Mouse (Mus musculus) fibroblast of lung, adult 2 months (primary cell): ENCODE measurements around the gene Upk3b.
A peak's percentile ranks its signal among the peaks of the same experiment; 100 is the strongest.

Experiments used
- DNase-seq: peaks from one replicate; pipeline ENCODE4 v3.0.0-alpha.2; 2011; ENCODE audit warnings: low read depth

Upk3b gene

GRCm38 (mm10) chr5:136075076-136075475 is 36.8 kb downstream of the Upk3b start:
- DNase-seq, result no peak

DNA sequence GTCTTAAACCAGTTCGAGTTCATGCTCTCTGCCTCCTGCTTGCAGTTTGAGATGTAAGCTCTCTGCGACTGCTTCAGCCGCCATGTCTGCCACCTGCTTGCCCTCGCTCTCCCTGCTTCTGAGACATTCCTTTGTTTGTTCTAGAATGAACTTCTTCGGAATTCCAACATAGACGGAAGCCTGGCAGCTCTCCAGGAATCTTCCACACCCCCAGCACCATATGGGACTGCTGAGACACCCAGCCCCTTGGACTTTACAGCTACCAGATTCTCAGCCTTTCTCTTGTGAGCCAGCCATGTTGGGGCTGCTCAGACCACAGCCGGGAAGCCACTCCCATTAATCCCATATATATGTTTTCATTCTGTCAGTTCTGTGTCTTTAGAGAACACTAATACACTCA is 38.0 kb downstream of the Upk3b start:
- DNase-seq, result no peak

DNA sequence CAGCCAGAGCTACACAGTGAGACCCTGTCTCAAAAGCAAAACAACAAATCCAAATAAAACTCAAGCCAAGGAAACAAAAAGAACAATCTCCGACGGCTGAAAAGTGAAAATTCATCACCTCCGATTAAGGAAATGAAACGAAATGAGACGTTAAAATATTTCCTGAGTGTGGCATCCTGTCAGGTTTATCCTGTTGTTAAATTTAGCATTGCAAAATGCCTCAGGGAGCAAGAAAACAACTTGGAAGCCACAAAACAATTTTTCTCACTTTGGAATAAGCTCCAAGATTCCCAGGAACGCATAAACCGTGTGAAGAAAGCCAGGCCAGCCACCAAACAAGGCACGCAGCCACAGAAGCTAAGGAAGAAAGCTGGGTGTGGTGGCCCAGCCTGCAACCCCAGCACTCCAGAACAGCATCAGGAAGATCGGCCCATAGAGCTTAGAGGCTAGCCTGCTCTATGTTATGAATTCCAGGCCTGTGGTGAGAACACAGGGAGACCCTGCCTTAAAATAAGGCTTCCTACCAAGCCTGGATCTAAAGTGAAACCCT is 38.8 kb downstream of the Upk3b start:
- no peak for DNase-seq

GRCm38 (mm10) chr5:136078136-136078535 is 39.8 kb downstream of the Upk3b start:
- DNase-seq, result no peak

GRCm38 (mm10) chr5:136082345-136082744 is 44.0 kb downstream of the Upk3b start:
- DNase-seq, result no peak

DNA sequence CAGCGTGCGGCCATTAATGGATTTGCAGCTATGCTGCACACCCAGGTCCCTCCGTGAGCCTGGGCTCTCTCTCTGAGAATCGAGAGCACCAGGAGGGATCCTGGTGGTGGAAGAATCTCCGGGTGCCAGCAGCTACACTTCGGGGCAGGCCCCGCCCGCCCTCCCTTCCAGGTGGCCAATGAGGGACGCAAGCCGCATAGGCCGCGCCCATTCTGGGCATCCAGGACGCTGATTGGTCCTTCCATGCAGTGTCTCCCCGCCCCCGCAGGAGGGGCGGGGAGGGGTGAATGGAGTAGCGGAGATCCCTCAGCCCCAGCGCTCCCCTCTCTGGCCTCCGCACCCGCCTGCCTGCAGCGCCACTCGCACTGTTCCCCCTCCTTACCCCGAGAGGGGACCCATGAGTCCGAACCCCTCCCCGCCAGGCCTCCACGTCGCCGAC is 45.4 kb downstream of the Upk3b start, which contains the start of gene Rasa4:
Rasa4 (plus strand) TSS at position 248 of the 439 bp plus-strand sequence.
- peak; percentile 80 for DNase-seq

DNA sequence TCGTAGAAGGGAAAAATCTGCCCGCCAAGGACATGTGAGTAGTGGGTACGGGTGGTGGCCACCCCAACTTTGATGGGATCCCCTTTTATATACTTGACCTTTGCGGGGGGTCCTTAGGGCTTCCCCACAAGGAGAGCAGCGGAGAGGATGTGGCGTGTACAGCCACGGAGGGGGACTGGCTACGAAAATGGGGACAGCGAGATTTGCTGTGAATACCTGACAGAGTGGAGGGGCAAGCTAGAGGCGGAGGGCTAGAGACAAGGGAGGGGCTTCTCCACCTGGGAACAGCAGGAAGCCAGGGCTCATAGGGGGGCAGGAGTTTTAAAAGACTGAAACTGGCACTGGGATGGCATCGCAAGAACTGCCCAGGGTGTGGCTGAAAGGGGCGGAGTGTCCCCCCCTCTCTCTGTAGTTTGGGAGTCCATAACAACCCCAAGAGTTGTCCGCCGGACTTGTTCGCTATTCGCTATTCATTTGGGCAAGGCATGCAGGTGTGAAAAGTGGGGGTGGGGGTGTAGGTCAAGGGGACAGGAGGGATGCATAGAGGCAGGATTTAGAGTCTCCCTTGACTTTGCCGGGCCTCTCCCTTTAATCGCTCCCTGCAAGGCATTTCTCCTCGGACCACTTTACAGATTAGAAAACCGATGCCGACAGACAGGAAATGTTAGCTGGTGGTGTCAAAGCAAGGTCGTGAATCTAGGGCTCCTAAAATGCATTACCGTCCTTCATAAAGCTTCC is 46.0 kb downstream of the Upk3b start:
- DNase-seq, result no peak

DNA sequence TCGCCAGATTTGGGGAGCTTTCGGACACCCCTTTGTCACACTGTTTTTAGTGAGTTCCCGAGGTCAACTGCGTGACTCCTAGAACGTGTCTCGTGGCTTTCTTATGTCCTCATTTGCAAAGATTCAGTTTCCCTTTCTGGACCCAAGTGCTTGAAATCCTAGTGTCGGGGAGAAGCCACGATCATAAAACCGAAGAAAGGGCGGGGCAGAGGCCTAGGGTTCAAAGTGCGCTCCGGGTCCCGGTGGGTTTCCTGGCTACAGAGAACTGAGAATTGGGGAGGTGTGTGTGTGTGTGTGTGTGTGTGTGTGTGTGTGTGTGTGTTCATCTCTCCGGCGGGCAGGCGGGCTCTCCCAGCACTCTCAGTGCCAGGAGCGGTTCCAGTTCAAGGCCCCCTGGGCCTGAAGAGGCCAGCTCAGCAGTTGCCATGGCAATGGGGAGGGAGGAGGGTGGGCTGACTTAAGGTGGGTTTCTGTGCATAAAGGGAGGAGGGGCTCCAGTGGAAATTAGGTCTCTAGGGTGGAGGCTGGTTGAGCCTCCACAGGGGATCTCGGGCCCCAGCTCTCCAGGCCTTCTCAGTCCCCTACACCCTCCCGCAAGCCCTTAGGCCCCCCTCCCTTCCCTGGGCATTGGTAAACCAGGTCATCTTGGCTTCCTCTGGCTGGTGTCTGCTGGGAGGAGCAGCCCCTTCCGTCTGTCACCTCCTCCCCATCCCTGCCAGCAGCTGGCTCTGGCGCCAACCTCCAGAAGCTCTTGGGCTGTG is 46.8 kb downstream of the Upk3b start:
- DNase-seq, result no peak

DNA sequence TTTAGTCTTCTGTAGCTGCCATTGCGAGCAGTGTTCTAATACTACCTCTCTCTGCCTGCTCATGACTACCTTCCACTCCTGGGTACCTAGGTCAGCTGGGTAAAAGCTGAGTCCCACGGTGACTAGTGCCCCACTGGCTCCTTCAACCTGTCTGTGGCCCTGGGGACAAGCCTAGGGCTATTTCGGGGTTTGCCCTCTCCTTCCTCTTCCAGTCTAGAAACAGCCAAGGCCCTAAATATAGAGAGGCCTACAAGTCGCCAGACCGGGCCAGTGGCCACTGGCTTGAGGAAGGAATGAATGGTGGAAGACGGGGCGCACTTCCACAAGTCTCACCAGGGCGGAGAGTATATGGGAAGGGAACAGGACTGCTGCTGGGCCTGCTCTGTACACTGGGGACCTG is 48.0 kb downstream of the Upk3b start:
- no peak for DNase-seq

- DNase-seq, result no peak
Observed at GRCm38 (mm10) chr5:136088821-136089575, 50.7 kb downstream of the Upk3b start.

GRCm38 (mm10) chr5:136091927-136092326 is 53.6 kb downstream of the Upk3b start:
- DNase-seq, result no peak

DNA sequence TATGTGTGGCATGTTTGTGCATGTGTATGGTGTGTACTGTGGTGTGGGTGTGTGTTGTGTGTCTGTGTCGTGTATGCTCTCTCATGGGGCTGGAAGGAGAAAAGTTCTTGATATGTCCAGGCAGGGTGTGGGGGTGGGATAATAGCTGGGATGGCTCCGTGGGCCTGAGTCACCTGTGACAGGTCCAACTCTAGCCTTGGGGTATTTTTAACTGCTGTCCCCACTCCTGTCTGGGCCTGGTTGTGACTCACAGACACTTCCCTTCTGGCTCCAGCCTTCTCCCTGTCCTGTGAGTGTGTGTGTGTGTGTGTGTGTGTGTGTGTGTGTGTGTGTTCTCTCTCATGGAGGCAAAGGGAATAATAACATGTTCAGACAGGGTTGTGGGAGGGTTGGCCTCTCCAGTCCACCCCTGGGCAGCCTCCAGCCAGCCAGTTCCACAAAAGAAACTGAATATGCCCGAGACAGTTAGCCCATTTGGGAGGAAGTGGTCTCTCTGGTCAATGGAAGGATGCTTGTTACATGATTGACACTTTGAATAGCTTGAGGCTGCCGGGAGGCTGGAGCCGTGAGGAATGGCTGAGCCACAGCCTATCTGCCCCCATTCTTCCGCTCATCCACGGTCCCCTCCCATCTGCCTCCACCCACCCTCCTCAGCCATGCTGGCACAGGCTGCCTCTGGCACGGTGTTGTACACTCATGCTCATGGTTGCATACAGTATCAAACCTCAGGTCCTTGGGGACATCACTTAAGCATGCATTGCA is 56.1 kb downstream of the Upk3b start:
- peak; percentile 56 for DNase-seq

DNA sequence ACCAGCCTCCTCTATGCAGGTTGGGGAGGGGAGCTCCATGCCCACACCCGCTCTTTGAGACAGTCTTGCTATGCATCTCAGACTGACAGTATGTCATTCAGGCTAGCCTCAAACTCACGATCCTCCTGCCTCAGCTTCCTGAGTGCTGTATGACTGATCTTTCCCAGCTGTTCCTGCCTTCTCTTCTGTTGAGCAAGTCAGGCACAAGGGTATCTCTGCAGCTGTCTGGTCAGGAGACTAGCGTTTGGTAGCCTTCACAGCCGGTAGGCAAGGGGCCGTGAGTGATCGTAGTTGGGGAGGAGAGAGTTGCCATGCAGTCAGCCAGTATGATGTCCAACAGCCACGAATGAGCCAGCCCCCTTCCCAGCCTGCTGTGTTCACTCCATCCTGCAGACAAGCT is 56.8 kb downstream of the Upk3b start:
- no peak for DNase-seq
